8 mouse cellular contexts compared by ENCODE assay signal in the genomic region with DNA sequence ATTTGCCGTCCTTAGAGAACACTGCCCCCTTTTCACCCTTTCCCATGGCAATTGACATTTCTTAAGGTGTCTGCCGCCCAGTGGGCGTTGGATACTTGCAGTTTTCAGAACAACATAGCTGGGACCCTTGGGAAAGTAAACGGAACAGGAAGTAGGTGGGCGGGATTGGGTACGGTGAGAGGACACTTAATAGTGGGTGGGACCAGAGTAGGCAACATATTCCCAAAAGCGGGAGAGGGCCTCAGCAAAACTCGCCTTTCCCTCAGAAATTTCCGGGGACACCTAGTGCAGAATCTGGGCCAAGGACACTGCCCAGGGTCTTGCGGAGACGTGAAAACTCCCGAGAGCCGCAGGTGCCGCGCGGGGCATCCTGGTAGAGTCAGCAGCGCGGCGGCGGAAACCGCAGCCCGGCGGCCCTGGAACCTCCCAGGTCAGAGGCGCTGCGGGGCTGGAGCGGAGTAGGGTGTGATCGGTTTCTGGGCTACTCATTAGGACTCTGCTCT. TPM values are rescaled to one million over a fixed set of nuclear protein-coding genes. Genes with fewer than 3 reads are reported as not detected.
DNase-seq lines count a peak whose midpoint lies in the region; ATAC-seq and TF ChIP-seq lines count a peak whose summit lies in the region.

No protein-coding gene starts in this region.

- DNase-seq in brain, adult 2 months (ENCODE audit: low read depth, low spot score), result peak; percentile 86
- DNase-seq in heart, embryonic 10.5 days (ENCODE audit: low spot score), result peak; percentile 93
- peak; percentile 80 for DNase-seq in liver
- peak; percentile 56 to 83 for DNase-seq in spleen, postnatal 4 days (ENCODE audit: low spot score in 2 of 2)

- peak overlapping the region; percentile 61 for H3K4me2 ChIP-seq in kidney, embryonic 15.5 days

- peaks cover 7% of the 10 kb centered on the region; the same call in 1 of the 2 replicates for H3K4me1 ChIP-seq in heart, embryonic 10.5 days
- peaks cover 8% of the 10 kb centered on the region for H3K4me1 ChIP-seq in kidney, embryonic 15.5 days

- peak; percentile 98 for ATAC-seq in erythroblast, adult 5-6 weeks (replicated peaks; ENCODE audit: low FRiP score, poor library complexity, severe bottlenecking)
- peak; percentile 99 for ATAC-seq in kidney, embryonic 15.5 days (replicated peaks; ENCODE audit: low FRiP score)
- ATAC-seq in monocyte, adult 5-6 weeks (replicated peaks; ENCODE audit: insufficient number of reproducible peaks, low FRiP score, low TSS enrichment, poor library complexity, severe bottlenecking), result peak; percentile 53; the same call in 1 of the 2 replicates

- no peaks in the 10 kb centered on the region for H3K9me3 ChIP-seq in heart, embryonic 10.5 days
- H3K9me3 ChIP-seq in kidney, embryonic 15.5 days (replicated peaks), result no peaks in the 10 kb centered on the region

- WGBS in heart, embryonic 10.5 days, result under 1% methylated on average over 27 of the region's 27 CpGs
- under 1% methylated on average over 27 of the region's 27 CpGs for WGBS in kidney, embryonic 15.5 days

- peak overlapping the region; percentile 48 for H3K4me3 ChIP-seq in C2C12 (ENCODE audit: insufficient read depth, poor library complexity, severe bottlenecking)
- H3K4me3 ChIP-seq in heart, embryonic 10.5 days, result peak overlapping the region; percentile 70
- peak overlapping the region; percentile 78 for H3K4me3 ChIP-seq in kidney, embryonic 15.5 days (replicated peaks)

- no peaks in the 10 kb centered on the region for H3K79me3 ChIP-seq in C2C12 (ENCODE audit: low read depth)

- no peaks in the 10 kb centered on the region for H3K27me3 ChIP-seq in C2C12 (ENCODE audit: control insufficient read depth, insufficient read depth, insufficient read length)
- H3K27me3 ChIP-seq in heart, embryonic 10.5 days (ENCODE audit: insufficient read depth, poor library complexity, severe bottlenecking), result no peaks in the 10 kb centered on the region
- no peaks in the 10 kb centered on the region for H3K27me3 ChIP-seq in kidney, embryonic 15.5 days

- H3ac ChIP-seq in C2C12 (ENCODE audit: control insufficient read depth, insufficient read length, low read depth), result peak overlapping the region; percentile 77

- H3K27ac ChIP-seq in heart, embryonic 10.5 days, result peak overlapping the region; percentile 95
- peak overlapping the region; percentile 93 for H3K27ac ChIP-seq in kidney, embryonic 15.5 days

- H3K79me2 ChIP-seq in C2C12 (ENCODE audit: control insufficient read depth, insufficient read depth), result no peaks in the 10 kb centered on the region

- no peaks in the 10 kb centered on the region for H3K36me3 ChIP-seq in C2C12 (ENCODE audit: control insufficient read depth, insufficient read depth)
- peaks cover 7% of the 10 kb centered on the region; the same call in 1 of the 2 replicates for H3K36me3 ChIP-seq in heart, embryonic 10.5 days
- peaks cover 14% of the 10 kb centered on the region for H3K36me3 ChIP-seq in kidney, embryonic 15.5 days

- H3K9ac ChIP-seq in kidney, embryonic 15.5 days, result peak overlapping the region; percentile 73

- no peak for TF ChIP-seq CTCF in C2C12 (IDR thresholded peaks at IDR 0.05; ENCODE audit: control insufficient read depth, insufficient read depth, insufficient read length)

TF ChIP-seq in C2C12, 6 proteins besides CTCF, POLR2A, EP300 and RAD21:
- no peak for TF ChIP-seq MYOG (IDR thresholded peaks at IDR 0.05; ENCODE audit: control insufficient read depth, extremely low read depth, insufficient read length)
- no peak for TF ChIP-seq MAX (IDR thresholded peaks at IDR 0.05)
- TF ChIP-seq CEBPB (IDR thresholded peaks at IDR 0.05; ENCODE audit: low read depth), result no peak
- TF ChIP-seq USF1 (IDR thresholded peaks at IDR 0.05; ENCODE audit: low read depth), result no peak
- TF ChIP-seq FOSL1 (IDR thresholded peaks at IDR 0.05; ENCODE audit: insufficient read depth, low read length, poor library complexity, severe bottlenecking), result no peak
- no peak for TF ChIP-seq MYOD1 (IDR thresholded peaks at IDR 0.05; ENCODE audit: control insufficient read depth, insufficient read length, low read depth)
TF ChIP-seq in C2C12: peak in this region for 0.

RNA-seq across cellular contexts. Expression of gene Zfp229, which starts 3.0 kb away (rescaled TPM):
- polyA plus RNA-seq in C2C12 (2012; fragmentation: generic; extraction: Trizol), result 0.39 TPM
- total RNA-seq in erythroblast, adult 5-6 weeks (2015; ENCODE audit: low replicate concordance), result 0.42 and 2.7 TPM in 2 replicates
- total RNA-seq in erythroblast, adult 5-6 weeks (2017; ENCODE audit: low replicate concordance), result 1.1 and 1.7 TPM in 2 replicates
- polyA plus RNA-seq in heart, embryonic 10.5 days (2016; fragmentation: Nextera tagmentation; extraction: Ambion mirVana), result 5.8 and 6.6 TPM in 2 replicates
- 7.4 and 8.6 TPM in 2 replicates for polyA plus RNA-seq in kidney, embryonic 15.5 days (2015; fragmentation: Nextera tagmentation; extraction: Ambion mirVana)
- total RNA-seq in monocyte, adult 5-6 weeks (2017), result 0.96 to 5.0 TPM (median 1.8 TPM) in 3 replicates

RNA-seq across cellular contexts. Expression of gene Zfp760, which starts 26.0 kb away (rescaled TPM):
- polyA plus RNA-seq in C2C12 (2012; fragmentation: generic; extraction: Trizol), result 0.46 TPM
- 0.63 and 10.2 TPM in 2 replicates for total RNA-seq in erythroblast, adult 5-6 weeks (2015; ENCODE audit: low replicate concordance)
- 2.0 and 3.6 TPM in 2 replicates for total RNA-seq in erythroblast, adult 5-6 weeks (2017; ENCODE audit: low replicate concordance)
- polyA plus RNA-seq in heart, embryonic 10.5 days (2016; fragmentation: Nextera tagmentation; extraction: Ambion mirVana), result 7.8 and 11.0 TPM in 2 replicates
- polyA plus RNA-seq in kidney, embryonic 15.5 days (2015; fragmentation: Nextera tagmentation; extraction: Ambion mirVana), result 12.8 and 14.8 TPM in 2 replicates
- 1.8 to 8.8 TPM (median 5.2 TPM) in 3 replicates for total RNA-seq in monocyte, adult 5-6 weeks (2017)

RNA-seq across cellular contexts. Expression of gene Gm10226, which starts 41.9 kb away (rescaled TPM):
- polyA plus RNA-seq in C2C12 (2012; fragmentation: generic; extraction: Trizol), result not detected
- not detected in 2 replicates for total RNA-seq in erythroblast, adult 5-6 weeks (2015; ENCODE audit: low replicate concordance)
- 56.8 TPM in 1 of 2 replicates, not detected in the other for total RNA-seq in erythroblast, adult 5-6 weeks (2017; ENCODE audit: low replicate concordance)
- polyA plus RNA-seq in heart, embryonic 10.5 days (2016; fragmentation: Nextera tagmentation; extraction: Ambion mirVana), result 4.1 and 4.9 TPM in 2 replicates
- polyA plus RNA-seq in kidney, embryonic 15.5 days (2015; fragmentation: Nextera tagmentation; extraction: Ambion mirVana), result 2.7 and 5.4 TPM in 2 replicates
- total RNA-seq in monocyte, adult 5-6 weeks (2017), result 23.5 to 31.1 TPM in 2 of 3 replicates, not detected in the other

Comparison
In these comparisons a context has a peak if more than half of its experiments do, and no peak if none do; other contexts are left out.
1. Peak in every context shown above with its lines: DNase-seq, ATAC-seq, H3K4me3 ChIP-seq and H3K27ac ChIP-seq.